Mouse (Mus musculus) brain, embryonic 14.5 days (tissue): ENCODE results near the gene Grasp.

Experiments
- CTCF ChIP-seq: fragments of 200-500 bp; IDR thresholded peaks from 2 replicates; pipeline ENCODE4 v1.5.1; 2012; ENCODE audit warnings: inconsistent platforms, mild to moderate bottlenecking, moderate library complexity, borderline replicate concordance; ENCODE audit not compliant: insufficient read depth, insufficient read length; ENCODE audit errors: extremely low read depth
- POLR2A ChIP-seq: fragments of 200-500 bp; IDR thresholded peaks from 2 replicates; pipeline ENCODE4 v1.6.1; 2012; ENCODE audit warnings: mild to moderate bottlenecking, inconsistent platforms, borderline replicate concordance; ENCODE audit not compliant: poor library complexity, insufficient read depth, insufficient read length, severe bottlenecking; ENCODE audit errors: extremely low read depth

DNA sequence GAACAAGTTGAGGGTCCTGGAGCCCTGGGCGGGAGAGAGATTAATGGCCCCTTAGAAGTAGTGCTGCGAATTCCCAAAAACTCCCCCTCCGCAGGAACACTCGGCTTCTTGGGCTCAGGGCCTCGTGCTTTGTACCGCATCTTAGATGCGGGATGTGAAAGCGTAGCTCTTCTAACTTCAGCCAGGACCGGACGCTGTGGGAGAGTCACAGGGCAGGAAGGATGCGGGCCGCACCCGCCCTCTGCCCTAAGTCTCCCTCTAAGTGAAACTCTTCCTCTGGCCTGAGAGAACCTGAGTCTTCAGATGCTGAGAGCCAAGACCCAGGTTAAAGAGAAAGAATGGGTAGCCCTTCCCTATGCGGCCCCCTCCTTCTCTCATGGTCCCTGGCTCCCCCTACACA, 989 bp downstream of the Grasp start:
- TF ChIP-seq POLR2A: no peak
- no peak for TF ChIP-seq CTCF
